Mouse (Mus musculus) hindbrain, embryonic 13.5 days (tissue): ENCODE measurements around the gene Yipf4. TPM values are rescaled to one million over a fixed set of nuclear protein-coding genes. Genes with fewer than 3 reads are reported as not detected.

Experiments
- ATAC-seq: fragments of 200-750 bp; cut with Nextera tagmentation; 2 replicates; pipeline ENCODE4 v1.8.0; 2017; ENCODE audit warnings: moderate TSS enrichment; ENCODE audit not compliant: low FRiP score
- H3K27ac ChIP-seq: fragments of 300-500 bp; sonication (generic); 2 replicates; pipeline ENCODE4 v1.5.1; 2015; ENCODE audit warnings: inconsistent platforms, mild to moderate bottlenecking, moderate library complexity
- H3K27me3 ChIP-seq: fragments of 300-500 bp; sonication (generic); 2 replicates; pipeline ENCODE4 v1.6.1; 2015; ENCODE audit warnings: mild to moderate bottlenecking, inconsistent platforms
- H3K36me3 ChIP-seq: fragments of 300-500 bp; sonication (generic); 2 replicates; pipeline ENCODE4 v1.6.1; 2015; ENCODE audit warnings: mild to moderate bottlenecking, inconsistent platforms
- H3K4me1 ChIP-seq: fragments of 300-500 bp; sonication (generic); replicated peaks from 2 replicates; pipeline ENCODE4 v1.6.1; 2015; ENCODE audit warnings: inconsistent platforms
- H3K4me2 ChIP-seq: fragments of 300-500 bp; sonication (generic); 2 replicates; pipeline ENCODE4 v1.6.1; 2015; ENCODE audit warnings: inconsistent platforms, mild to moderate bottlenecking, moderate library complexity
- H3K4me3 ChIP-seq: fragments of 300-500 bp; sonication (generic); 2 replicates; pipeline ENCODE4 v1.5.1; 2015; ENCODE audit warnings: mild to moderate bottlenecking, inconsistent platforms
- H3K9ac ChIP-seq: fragments of 300-500 bp; sonication (generic); 2 replicates; pipeline ENCODE4 v1.6.1; 2015; ENCODE audit warnings: mild to moderate bottlenecking, inconsistent platforms
- H3K9me3 ChIP-seq: fragments of 300-500 bp; sonication (generic); 2 replicates; pipeline ENCODE4 v1.6.1; 2016; ENCODE audit warnings: inconsistent platforms
- whole genome bisulfite sequencing: fragments of 180-500 bp; shearing (Covaris S2); methylation state at CpG from one replicate; pipeline ENCODE4 v1.1.7; 2015; 5-methylcytosine and 5-hydroxymethylcytosine counted together
- polyA plus RNA-seq: library from polyadenylated mRNA; unstranded; fragments of >200 nt; fragmentation: Nextera tagmentation; extraction: Ambion mirVana; gene quantifications from 2 replicates; pipeline ENCODE4 v1.2.1, GENCODE M21; 2015

The Yipf4 gene
- polyA plus RNA-seq, 1 experiment from 2014 or later = 52.1 TPM

DNA sequence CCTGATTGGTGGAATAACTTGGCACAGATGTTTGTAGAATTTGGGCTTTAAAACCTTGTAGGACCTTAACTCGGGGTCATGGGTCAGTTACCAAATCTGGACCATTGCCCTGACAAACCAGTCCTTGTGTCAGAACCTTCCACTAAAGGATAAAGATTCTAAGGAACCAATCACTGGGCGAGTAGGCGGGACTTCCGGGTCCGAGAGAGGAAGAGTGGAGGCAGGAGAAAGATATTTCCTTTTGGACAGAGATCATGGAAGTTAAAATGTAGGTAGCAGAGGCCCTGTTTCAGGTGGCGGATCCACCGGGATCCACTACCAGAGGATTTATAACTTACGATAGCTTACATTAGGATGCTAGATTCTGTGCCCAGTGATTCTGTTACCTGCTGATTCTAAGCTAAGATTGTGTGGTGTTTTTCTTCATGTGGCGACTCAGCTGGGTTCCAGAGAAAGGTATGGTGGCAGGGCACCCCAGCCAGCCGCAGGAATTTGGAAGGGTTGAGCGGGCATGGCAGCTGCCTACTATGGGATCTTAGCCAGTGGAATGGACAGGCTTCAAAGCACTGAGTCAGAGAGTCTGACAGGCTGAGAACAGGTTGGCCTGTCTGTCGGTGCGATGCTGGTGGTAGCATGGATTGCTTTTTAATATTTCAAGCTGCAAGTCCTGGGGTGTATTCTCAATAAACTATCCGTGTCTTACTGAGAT lies 8.8 kb upstream of the Yipf4 start:
- Histone ChIP-seq H3K36me3 (no peaks in the 10 kb centered on the region), H3K4me2 (no peak overlapping the region), H3K9ac (no peak overlapping the region), H3K27me3 (no peaks in the 10 kb centered on the region), H3K27ac (no peak overlapping the region), H3K4me1 (no peaks in the 10 kb centered on the region), H3K4me3 (no peak overlapping the region), H3K9me3 (no peaks in the 10 kb centered on the region)
- ATAC-seq = no peak
- WGBS = 88% methylated on average over 14 of the region's 14 CpGs

DNA sequence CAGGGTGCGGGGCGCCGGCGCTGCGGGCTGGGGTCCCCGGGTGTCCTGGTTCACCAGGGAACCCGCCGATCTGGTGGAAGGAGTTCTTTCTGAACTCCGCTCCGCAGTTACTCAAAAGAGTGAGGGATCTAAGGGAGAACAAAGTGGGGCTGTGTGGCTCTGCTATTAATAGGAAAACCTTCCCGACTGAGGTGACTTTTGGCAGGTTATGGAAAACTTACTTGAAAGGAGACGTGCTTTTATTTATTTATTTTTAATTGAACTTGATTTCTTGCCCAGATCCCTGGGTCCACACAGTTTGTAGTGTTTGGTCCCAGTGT lies 568 bp downstream of the Yipf4 start:
- no peaks in the 10 kb centered on the region for H3K9me3 ChIP-seq
- H3K4me2 ChIP-seq = peak overlapping the region; percentile 65
- H3K9ac ChIP-seq = peak overlapping the region; percentile 96
- H3K36me3 ChIP-seq = peaks cover 29% of the 10 kb centered on the region
- under 1% methylated on average over 12 of the region's 12 CpGs for WGBS
- H3K4me1 ChIP-seq = peaks cover 11% of the 10 kb centered on the region
- no peak for ATAC-seq
- peak overlapping the region; percentile 82 for H3K27ac ChIP-seq
- 0 out of 2 replicates have a peak, but pooled peaks cover 6% of the 10 kb centered on the region for H3K27me3 ChIP-seq
- peak overlapping the region; percentile 98 for H3K4me3 ChIP-seq

- Histone ChIP-seq H3K4me3 (no peak overlapping the region), H3K4me1 (peaks cover 11% of the 10 kb centered on the region), H3K27ac (no peak overlapping the region), H3K27me3 (0 out of 2 replicates have a peak, but pooled peaks cover 2% of the 10 kb centered on the region), H3K9ac (no peak overlapping the region), H3K36me3 (peaks cover 39% of the 10 kb centered on the region), H3K9me3 (no peaks in the 10 kb centered on the region), H3K4me2 (no peak overlapping the region)
- no peak for ATAC-seq
- WGBS = 96% methylated on average over 3 of the region's 3 CpGs
Measured at GRCm38 (mm10) chr17:74491565-74491964, 2.3 kb downstream of the Yipf4 start.

DNA sequence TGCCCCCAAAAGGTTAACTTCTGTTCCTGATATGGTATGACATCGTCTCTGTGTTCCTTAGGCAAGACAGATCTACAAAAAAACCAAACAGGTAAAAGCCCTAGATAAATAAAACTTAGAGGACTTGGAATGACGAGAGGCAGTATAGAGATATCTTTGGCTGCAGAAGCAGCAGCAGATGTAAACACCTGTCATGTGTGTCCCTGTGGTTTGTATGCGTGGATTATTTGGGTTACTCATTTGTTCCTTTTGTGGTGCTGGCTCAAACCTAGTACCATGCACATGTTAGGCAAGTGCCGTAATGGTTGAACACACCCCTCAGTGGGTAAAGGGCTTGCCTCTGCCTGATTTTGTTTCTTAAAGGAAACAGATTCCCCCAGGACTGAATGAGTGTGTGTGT lies 10.9 kb downstream of the Yipf4 start:
- H3K9me3 ChIP-seq = no peaks in the 10 kb centered on the region
- H3K27ac ChIP-seq = no peak overlapping the region
- H3K9ac ChIP-seq = no peak overlapping the region
- ATAC-seq = no peak
- no peaks in the 10 kb centered on the region for H3K27me3 ChIP-seq
- H3K4me3 ChIP-seq = no peak overlapping the region
- no peaks in the 10 kb centered on the region for H3K4me1 ChIP-seq
- H3K4me2 ChIP-seq = no peak overlapping the region
- peaks cover 43% of the 10 kb centered on the region for H3K36me3 ChIP-seq
- WGBS = 93% methylated on average over 4 of the region's 4 CpGs

DNA sequence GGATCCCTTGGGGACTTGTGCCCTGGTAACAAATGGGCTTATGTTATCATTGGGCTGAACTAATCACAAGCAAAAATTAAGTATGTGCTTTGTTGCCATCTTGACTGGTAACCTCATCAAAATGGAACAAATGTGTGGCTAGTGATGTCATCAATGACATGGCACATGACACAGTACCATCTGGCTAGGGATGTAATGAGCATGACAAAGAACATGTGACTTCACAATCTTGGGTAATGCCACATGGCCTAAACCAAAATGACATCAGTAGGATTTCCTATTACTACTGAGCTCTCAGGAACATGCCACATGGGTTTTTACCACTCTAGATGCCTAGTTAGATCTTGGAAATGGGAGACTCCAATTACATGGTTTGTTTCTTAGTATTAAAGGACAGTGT lies 11.8 kb downstream of the Yipf4 start:
- no peak overlapping the region for H3K4me3 ChIP-seq
- no peak overlapping the region for H3K9ac ChIP-seq
- no peaks in the 10 kb centered on the region for H3K4me1 ChIP-seq
- no peak overlapping the region for H3K27ac ChIP-seq
- H3K36me3 ChIP-seq = peaks cover 36% of the 10 kb centered on the region
- no peak overlapping the region for H3K4me2 ChIP-seq
- no peaks in the 10 kb centered on the region for H3K27me3 ChIP-seq
- H3K9me3 ChIP-seq = no peaks in the 10 kb centered on the region
- ATAC-seq = no peak

GRCm38 (mm10) chr17:74507934-74508333 lies 18.6 kb downstream of the Yipf4 start:
- Histone ChIP-seq H3K4me1 (no peaks in the 10 kb centered on the region), H3K4me2 (no peak overlapping the region), H3K36me3 (no peaks in the 10 kb centered on the region), H3K9me3 (no peaks in the 10 kb centered on the region), H3K4me3 (no peak overlapping the region), H3K27ac (no peak overlapping the region), H3K27me3 (no peaks in the 10 kb centered on the region), H3K9ac (no peak overlapping the region)
- WGBS = 87% methylated on average over 2 of the region's 2 CpGs
- ATAC-seq = no peak

DNA sequence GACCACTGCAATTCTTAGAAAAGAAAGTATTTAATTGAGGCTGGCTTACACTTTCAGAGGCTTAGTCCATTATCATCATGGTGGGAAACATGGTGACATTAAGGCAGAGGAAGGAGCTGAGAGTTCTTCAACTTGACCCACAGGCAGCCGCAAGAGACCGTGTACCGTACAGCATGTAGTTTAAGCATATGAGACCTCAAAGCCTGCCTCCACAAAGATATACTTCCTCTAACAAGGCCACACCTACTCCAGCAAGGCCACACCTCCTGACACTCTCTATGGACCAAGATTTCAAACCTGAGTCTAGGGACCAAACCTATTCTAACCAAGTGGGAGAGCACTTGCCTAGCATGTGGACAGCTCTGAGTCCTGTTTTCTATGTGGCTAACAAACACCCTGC lies 19.3 kb downstream of the Yipf4 start:
- WGBS = 90% methylated on average over 3 of the region's 3 CpGs
- Histone ChIP-seq H3K9me3 (no peaks in the 10 kb centered on the region), H3K4me2 (no peak overlapping the region), H3K4me1 (no peaks in the 10 kb centered on the region), H3K27me3 (no peaks in the 10 kb centered on the region), H3K36me3 (no peaks in the 10 kb centered on the region), H3K27ac (no peak overlapping the region), H3K4me3 (no peak overlapping the region), H3K9ac (no peak overlapping the region)
- ATAC-seq = no peak

DNA sequence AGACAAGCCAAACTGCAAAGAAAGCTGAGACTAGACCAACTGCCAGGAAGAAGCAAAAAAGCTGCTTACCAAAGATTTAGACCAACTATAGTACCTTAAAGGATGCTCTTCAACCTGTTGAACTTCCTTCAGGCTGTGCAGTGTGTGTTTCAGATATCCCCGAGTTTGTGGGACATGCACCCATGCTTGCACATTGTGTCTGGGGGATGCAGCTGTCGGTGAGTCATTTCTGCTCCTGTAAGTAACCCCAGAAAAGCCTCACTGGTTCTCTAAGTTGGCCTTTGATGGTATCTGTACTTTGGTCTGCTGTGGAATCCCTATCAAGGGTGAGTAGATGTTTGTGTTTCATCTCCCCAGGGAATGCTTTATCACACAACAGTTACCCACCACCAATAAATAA lies 23.0 kb downstream of the Yipf4 start:
- no peaks in the 10 kb centered on the region for H3K9me3 ChIP-seq
- no peaks in the 10 kb centered on the region for H3K4me1 ChIP-seq
- H3K36me3 ChIP-seq = no peaks in the 10 kb centered on the region
- H3K9ac ChIP-seq = no peak overlapping the region
- H3K27ac ChIP-seq = no peak overlapping the region
- no peak for ATAC-seq
- no peak overlapping the region for H3K4me2 ChIP-seq
- no peak overlapping the region for H3K4me3 ChIP-seq
- 94% methylated on average over 2 of the region's 2 CpGs for WGBS
- no peaks in the 10 kb centered on the region for H3K27me3 ChIP-seq

- Histone ChIP-seq H3K27ac (no peak overlapping the region), H3K4me3 (no peak overlapping the region), H3K9ac (no peak overlapping the region), H3K4me2 (no peak overlapping the region), H3K9me3 (no peaks in the 10 kb centered on the region), H3K4me1 (peaks cover 10% of the 10 kb centered on the region), H3K36me3 (no peaks in the 10 kb centered on the region), H3K27me3 (no peaks in the 10 kb centered on the region)
- 84% methylated on average over 8 of the region's 8 CpGs for WGBS
- no peak for ATAC-seq
Measured at GRCm38 (mm10) chr17:74522797-74523723, 33.8 kb downstream of the Yipf4 start.

GRCm38 (mm10) chr17:74526117-74526516 lies 36.8 kb downstream of the Yipf4 start:
- WGBS = 81% methylated on average over 2 of the region's 2 CpGs
- Histone ChIP-seq H3K4me1 (peaks cover 24% of the 10 kb centered on the region), H3K4me3 (no peak overlapping the region), H3K27ac (no peak overlapping the region), H3K4me2 (no peak overlapping the region), H3K9ac (no peak overlapping the region), H3K9me3 (no peaks in the 10 kb centered on the region), H3K27me3 (no peaks in the 10 kb centered on the region), H3K36me3 (no peaks in the 10 kb centered on the region)
- no peak for ATAC-seq

DNA sequence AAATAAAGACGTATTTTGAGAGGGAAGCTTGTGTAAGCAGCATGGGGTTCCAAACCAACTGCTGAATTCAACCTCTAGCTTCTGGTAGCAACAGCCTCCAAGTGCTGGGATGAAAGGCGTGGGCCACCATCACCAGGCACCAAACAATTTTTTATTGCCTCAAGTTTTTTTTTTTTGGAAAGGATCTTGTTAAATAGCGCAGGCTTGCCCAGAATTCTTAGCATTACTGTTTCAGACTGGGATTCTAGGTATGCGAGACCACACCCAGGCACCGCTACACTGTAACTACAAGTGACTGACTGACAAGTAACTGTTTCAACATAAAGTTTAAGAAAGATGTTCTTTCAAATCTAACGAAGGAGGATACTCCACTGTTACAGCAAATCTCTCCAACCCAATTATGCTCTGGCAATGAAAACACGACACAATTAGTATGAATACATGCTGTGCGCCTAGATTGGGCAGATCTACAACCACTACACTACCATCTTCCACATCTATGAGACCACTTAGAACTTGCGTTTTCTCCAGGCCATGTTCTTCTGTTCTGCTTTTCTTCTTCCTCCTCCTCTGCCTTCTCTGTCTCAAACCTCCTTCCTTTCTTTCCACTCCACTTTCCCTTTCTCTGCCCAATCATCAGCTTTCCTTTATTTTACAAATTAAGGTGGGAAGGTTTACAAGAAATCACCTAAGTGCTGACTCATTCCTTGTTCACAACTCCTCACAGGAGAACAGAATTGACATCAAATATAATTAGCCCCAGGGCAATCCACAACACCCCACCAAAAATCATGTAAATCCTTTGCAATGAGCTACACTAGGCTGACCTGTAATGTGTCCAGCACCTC lies 37.7 kb downstream of the Yipf4 start:
- Histone ChIP-seq H3K9me3 (no peaks in the 10 kb centered on the region), H3K9ac (peak overlapping the region; percentile 79), H3K27ac (peak overlapping the region; percentile 96), H3K36me3 (no peaks in the 10 kb centered on the region), H3K4me1 (peaks cover 24% of the 10 kb centered on the region), H3K4me3 (peak overlapping the region; percentile 50), H3K4me2 (peak overlapping the region; percentile 65), H3K27me3 (no peaks in the 10 kb centered on the region)
- peak; percentile 0; the same call in 1 of the 2 replicates for ATAC-seq
- 93% methylated on average over 9 of the region's 9 CpGs for WGBS
